Mouse (Mus musculus): Measurements from ENCODE around the gene Ano6.
A peak's percentile ranks its signal among the peaks of the same experiment; 100 is the strongest.

The Ano6 gene

DNA sequence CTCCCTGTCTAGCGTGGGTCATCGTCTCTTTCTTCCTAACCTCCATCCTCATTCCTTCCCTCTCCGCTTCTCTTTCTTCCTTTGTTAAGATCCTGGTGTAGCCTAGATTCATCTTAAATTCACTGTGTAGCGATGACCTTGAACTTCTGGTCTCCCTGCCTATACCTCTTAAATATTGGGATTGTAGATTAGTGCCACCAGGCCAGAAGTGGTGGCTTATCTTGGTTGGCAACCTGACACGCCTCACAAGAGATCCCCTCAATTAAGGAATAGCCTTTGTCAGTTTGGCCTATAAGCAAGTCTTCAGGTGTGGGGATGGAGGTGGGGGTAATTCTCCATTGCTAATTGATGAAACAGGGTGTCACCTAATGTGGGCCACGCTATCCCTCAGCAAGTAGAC lies 107.8 kb downstream of the Ano6 start:
- DNase-seq: no peak

DNA sequence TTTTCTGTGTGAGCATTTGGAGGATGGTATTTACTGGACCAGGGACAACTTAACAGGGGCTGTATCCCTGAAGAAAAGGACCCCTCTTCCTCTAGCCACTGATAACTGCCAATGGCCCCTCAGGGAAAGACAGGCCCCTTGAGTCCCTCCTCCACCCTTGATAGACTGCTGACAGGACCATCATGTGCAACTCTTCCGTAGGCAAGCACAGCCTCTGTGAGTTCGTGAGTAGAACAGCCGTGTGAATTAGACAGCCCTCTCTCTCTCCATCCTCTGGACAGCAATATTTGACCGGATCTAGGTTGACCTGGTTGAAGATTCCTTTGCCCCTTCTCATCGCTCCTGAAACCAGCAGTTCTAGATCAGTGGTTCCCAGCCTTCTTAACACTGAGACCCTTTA lies 111.8 kb downstream of the Ano6 start:
- no peak for DNase-seq

DNA sequence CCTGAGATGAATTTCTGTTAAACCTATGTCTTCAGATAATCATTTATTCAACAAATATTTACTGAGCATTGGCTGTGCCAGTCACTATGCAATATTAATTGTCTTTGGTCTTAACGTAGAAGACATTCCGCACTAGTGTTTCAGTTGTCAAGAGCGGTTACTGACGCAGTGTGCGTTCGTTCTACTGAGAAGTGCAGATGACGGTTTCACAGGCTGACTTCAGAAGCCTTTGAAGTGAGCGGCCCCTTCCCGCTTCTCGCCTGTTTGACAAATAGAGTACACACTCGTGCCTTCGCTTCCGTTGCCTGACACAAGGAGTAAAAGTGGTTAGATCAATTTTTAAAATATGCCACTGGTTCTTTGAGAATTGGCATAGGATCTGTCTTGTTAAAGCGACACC lies 113.6 kb downstream of the Ano6 start:
- DNase-seq: no peak

DNA sequence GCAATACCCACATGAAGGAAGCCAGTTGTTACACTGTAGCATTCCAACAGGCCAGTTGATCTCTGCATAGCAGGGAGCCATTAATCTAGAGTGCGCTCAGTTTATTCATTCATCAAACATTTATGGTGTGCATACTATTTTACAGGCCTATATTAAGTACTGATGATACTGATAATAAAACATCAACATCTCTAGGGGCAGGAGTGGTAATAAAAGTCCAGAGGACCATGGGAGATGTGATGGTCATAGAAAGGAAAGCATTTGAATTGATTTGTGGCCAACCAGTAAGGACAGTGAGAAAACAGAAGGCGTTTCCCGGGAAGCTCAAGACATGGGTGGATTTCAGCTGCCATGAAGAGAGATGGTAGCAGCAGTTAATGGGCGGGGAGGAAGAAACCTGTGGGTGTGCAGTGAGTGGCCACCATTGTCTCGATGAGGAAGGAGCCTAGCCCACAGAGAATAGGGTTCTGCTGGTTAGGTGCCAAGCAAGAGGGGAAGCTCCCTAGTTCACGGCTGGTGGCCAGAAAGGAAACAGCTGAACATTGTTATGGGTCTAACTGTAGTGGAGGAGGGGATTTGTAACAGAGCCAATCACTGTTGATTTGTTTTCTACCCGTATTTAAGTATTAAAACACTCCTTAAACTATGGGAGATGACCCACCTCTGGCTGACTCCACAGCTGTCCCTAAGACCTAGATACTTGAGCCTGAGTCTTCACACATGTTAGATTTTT lies 115.5 kb downstream of the Ano6 start:
- no peak for DNase-seq

DNA sequence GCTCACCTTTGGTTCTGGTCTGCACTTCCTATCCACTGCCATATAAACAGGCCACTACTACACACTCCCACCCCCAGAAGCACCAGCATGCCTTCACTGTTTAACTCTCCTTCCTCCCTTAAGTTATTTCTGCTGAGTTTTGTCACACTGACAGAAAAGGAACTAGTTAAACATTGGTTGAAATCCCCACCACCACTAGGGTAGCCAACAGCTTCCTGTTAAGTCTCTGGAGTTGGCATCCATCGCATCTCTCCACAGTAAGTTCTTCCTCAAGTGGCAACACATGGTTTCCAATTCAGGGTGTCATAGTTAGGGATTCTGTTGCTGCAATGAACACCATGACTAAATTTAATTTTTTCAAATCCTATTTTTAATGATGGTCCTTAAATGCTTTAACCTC lies 116.2 kb downstream of the Ano6 start:
- DNase-seq: no peak

DNA sequence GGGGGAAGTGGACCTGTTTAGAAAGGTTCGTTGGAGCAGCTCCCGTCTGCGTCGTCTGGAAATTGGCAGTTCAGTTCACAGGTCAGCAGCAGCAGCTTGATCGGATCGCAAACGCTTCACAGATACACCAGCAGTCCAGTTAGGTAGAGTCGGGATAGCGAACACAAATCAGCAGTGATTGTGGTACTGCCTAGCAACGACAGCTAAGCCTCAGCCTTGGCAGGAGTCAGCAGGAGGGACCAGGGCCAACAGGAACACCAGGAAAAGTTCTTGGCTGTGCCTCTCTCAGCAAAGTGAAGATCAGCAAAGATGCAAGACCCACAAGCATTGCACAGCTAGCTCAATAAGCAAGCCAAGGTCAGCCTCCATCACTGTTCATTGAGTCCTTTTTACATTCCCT lies 116.7 kb downstream of the Ano6 start:
- peak; percentile 5 to 6 for DNase-seq

DNA sequence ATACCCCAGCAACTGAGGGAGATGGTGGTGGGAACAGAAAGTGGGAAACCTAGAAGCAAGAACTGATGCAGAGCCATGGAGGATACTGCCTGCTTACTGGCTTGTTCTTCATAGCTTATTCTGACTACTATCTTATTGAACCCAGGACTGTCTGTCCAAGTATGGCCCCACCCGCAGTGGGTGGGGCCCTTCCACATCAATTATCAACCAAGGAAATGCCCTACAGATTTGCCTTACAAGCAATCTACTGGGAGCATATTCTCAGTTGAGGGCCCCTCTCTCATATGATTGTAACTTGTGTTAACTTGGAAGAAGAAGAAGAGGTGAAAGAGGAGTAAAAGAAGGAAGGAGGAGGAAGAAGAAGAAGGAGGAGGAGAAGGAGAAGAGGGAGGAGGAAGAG lies 117.3 kb downstream of the Ano6 start:
- no peak for DNase-seq

DNA sequence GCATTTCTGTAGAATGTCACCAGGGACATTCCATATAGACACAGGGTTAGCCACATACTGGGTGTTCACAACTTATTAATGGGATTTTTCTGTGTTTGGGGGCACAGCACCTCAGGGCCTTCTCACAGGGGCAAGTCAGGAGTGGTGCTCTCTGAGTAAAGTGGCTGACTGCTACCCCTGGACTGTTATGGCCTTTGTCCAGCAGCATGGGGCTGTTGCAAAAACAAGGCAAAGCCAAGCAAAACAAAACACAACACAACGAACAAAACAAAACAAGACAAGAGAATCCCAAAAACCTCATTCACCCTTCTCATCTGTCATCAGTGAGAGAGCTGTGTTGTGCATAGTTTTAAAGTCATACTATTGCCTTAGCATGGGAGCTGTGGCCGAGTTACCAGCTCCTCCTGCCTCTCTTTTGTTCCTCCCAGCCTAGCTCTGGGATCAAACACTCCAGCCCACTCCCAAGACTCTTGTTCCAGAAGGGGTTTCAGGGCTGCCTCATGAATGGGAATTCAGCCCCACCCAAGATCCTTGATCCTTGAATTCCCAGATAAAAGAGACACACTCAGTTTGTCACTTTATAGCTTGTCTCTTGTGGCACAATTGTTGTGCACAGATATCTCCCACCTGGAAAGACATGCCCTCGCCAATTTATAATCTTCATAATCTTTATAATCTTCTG lies 119.6 kb downstream of the Ano6 start:
- no peak for DNase-seq

DNA sequence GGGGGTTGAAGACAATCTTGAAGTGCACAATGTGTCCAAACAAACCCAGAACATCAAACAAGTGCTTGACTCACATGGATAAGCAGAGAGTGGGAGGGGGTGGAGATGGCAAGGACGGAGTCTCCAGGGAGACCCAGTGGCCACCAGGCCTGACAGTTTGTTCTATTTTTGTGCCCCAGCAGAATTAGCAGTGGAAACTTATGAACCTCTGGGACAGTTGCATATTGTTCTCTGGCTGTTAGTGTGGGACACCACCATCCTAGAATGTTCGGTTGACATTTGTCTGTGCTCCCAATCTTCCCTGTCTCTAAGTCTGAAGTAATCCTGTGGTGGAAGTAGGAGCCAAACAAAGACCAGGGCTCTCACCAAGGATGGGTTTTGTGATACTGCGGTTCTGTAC lies 124.3 kb downstream of the Ano6 start:
- no peak for DNase-seq

DNA sequence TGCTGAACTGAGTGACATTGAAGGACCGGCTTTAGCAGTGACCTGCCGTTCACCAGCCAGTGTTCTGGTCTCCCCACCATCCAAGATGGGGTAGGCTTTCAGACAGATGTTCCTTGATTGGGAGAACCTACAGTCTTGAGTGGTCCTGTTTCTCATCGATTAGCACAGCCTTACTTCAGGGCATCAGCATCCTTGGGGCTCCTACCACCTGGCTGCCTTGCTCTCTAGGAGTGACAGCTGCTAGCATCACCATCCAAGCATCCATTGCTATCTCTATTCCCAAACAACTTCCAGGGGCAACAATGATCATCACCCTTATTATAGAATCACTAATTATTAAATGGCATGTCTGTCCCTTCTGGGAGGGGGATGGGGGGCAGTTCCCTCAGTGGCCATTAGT lies 124.8 kb downstream of the Ano6 start:
- no peak for DNase-seq

DNA sequence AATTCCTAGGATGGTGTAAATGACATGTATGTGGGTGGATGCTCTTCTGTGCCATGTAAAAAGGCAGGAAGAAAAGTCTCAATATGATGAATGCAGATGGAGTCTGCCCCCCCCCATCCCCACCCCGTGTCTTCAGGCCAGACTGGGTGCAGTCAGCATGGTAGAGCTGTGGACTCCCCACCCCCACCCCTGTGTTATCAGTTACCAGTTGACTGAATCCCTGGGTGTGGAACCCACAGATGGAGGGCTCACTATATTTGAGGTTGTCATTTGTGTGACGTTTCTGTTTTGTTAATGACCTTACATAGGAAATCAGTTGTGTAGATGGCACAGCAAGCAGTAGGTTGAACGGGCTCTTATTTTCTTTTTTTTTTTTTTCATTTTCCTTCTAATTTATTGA lies 126.7 kb downstream of the Ano6 start:
- no peak for DNase-seq

DNA sequence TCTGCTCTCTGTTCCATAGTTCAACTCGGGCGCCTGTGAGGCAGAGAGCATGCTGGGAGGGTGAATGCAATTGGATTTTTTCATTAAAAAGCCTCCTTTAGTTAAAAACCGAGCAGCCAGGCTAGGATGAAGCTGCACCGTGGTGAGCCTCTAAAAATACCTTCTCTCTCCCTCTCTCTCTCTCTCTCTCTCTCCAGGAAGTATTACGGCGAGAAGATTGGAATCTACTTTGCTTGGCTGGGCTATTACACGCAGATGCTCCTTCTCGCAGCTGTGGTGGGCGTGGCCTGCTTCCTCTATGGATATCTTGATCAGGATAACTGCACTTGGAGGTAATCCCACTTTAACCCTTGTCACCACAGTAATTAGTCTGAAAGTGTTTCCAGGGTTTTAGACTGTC lies 129.4 kb downstream of the Ano6 start:
- no peak for DNase-seq

DNA sequence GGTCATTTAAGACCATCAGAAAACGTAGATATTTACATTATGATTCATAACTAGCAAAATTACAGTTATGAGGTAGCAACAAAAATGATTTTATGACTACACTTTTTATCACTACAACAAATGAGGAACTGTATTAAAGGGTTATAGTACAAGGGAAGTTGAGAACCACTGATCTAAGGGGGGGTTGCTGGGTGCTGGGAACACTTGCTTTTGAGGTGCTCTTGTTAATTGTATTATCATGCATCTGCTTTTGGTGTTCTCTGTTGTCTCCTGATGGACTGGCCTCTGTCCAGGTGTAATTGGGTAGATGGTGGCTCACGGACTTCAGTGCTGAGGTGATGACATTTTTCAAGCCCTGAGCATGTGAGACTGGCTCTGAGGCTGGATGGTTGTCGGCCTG lies 130.4 kb downstream of the Ano6 start:
- DNase-seq: no peak

DNA sequence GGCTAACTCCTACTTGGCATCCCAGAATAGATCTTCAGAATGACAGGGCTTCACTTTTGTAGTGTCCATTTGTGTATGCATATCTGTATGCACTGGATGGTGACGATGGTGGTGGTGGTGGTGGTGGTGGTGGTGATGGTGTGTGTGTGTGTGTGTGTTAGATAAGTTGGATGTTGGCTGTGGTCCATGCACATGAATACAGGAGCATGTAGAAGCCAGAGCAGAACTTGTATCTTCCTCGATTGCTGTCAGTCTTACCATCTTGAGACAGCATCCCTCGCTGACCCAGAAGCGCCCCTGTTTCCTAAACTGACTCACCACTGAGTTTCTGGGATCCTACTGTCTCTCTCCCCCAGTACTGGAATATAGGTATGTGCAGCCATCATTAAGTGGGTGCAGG lies 131.0 kb downstream of the Ano6 start:
- DNase-seq: no peak

DNA sequence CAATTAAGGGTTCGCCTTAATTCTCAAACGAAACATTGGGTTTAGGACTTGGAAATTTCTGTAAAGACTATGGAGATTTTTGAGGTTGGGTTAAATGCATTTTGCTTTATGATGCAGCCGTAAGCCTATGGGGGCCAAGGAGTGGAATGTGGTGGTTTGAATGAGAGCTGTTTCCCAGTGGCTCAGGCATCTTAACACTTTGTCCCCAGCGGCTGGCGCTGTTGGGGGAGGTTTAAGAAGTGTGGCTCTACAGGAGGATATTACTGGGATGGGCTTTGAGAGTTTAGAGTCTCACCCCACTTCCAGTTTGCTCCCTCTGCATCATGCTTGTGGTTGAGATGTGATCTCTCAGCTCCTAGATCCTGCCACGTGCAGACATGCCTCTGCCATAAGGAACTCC lies 131.9 kb downstream of the Ano6 start:
- no peak for DNase-seq

DNA sequence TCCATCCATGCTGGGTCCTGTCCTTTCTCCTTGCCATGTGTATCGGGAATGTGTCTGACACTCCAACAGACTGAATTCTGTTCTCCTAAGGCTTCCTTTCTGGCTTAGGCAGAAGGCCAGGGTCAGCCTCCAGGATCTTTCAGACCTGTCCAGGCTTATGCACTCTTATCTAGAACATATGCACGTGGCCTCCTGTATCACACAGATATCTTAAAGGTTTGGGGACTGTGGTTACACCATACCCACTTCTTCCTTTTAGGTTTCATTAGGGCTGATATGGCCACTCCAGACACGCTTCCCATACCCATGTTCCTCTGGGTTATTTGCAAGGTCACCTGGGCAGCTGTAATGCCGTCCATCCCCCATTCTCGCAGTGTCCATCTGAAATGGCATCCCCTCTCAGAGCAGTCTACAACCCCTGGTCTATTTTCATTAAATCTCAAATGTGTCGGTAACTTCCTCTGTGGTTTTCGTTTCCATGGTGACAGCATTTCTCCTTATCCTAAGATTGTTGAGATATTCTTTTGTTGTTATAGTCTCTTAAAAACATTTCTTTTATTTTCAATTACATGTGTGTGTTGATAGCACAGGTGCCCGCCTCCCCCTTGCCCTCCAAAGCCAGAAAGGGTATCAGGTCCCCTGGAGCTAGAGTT lies 134.8 kb downstream of the Ano6 start:
- DNase-seq: no peak

DNA sequence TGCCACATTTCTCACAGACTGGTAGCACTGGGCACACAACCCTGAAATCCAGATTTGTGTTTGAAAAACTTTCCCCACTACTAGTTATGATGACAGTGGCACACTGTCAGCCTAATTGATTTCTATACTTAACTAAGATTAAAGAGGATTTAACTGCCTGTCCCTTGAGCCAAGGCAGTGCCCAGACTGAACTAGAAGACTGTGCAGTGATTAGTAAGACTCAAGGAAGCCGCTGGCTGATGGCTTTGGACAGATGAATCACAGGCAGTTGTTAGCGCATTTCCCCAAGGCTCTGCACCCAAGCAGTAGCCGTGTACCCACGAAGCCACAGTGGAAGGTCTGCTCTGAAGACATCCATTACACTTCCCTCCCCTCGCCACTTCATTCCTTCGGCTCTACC lies 138.4 kb downstream of the Ano6 start:
- no peak for DNase-seq

DNA sequence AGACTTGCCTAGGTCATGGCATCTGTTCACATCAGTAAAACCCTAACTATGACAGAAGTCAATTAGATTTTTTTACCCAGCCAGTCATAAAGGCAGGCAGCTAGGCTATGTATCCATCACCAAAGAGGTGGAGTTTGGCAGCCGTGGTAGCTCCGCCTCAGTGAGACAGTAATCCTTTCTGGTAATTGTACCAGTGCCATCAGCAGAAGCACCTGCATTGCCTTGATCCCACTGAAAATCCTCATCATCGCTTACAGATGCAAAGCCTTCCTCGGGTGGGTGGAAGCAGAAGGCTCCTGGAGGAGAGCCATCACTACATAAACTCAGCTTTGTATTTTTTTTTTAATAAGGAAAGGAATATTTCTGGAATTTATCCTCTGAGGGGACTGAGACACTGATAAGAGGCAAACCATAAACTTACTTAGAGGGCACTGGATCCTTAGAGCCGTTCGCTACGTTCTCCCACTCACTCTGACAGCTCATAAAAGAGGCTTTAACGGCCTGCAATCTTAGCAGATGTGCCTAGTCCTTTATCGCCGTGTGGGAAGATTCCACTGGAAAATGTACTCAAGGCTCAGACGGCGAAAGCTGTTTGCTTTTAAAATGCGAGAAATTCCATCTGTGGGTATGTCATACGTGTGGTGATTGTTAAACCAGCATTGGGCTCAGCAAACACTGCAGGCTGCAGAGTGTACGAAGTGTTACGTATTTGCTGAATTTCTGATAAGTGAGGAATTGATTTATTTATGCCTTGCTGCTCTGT lies 140.6 kb downstream of the Ano6 start:
- no peak for DNase-seq

DNA sequence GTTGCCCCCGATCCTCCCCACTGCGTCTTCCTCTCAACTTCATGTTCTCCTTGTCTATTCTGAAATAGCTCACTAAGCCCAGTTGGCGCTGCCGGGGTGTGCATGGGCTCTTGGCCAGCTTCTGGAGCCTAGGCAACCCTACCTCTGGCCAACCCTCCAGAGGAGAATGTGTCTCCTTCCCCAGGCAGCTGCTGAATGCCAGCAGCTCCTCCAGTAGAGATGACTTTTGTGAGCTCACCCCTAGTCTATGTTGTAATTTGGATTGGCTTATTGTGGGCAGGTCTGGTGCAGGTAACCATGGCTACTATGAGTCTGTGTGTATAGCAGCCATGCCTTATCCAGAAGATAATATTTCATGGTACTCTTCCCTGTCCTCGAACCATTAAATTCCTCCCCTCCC lies 141.7 kb downstream of the Ano6 start:
- DNase-seq: peak; percentile 15 to 17

DNA sequence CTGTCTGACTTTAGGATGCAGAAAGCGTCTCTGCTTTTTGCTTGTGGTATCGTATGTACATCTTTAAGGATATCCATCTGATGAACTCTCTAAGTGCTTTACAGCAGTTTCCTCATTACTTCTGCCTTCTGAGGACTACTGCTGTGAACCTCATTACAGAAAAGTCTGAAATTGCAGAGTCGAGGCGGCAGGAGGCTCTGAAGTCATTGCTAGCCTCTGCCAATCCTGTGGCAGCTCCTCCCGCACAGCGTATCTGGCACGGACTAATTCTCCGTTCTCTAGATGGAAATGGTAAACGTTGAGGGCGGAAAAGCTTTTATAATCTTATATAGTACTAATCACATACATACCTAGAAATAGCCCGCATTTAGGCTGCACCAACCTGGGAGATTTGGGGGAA lies 144.5 kb downstream of the Ano6 start:
- peak; percentile 14 to 15 for DNase-seq

DNA sequence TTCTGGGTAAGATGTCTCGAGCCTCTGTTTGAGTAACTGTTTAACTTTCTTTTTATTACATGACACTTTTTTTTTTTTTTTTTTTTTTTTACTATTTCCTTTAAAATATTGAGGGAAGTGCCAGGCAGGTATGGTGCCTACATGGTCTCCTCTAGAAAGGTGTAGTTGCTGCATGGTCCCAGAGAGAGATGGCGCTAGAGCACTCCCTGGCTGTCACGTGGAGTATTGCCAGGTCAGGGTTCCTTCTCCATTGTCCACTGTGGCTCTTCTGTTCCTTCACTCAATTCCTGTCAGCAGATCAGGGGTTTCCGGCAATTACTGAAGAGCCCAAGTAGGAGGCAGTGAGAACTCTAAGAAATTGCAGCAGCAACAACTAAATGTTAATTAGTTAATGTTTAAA lies 152.8 kb downstream of the Ano6 start:
- DNase-seq: no peak

DNA sequence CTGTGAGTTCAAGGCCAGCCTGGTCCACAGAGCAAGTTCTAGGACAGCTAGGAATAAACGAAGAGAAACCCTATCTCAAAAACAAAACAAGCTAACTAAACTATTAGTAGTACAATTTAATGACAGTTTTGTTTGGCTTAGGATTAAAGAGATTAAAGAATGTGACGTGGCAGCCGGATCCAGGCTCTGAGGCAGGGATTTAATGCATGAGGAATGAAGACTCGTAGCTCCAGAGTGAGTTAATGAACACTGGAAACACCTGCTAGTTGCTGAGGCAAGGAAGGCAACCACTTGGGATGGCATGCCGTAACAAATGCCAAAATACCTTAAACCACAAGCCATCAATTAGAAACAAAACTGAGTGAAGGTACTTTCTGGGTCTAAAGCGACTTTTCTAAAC lies 153.7 kb downstream of the Ano6 start:
- no peak for DNase-seq

DNA sequence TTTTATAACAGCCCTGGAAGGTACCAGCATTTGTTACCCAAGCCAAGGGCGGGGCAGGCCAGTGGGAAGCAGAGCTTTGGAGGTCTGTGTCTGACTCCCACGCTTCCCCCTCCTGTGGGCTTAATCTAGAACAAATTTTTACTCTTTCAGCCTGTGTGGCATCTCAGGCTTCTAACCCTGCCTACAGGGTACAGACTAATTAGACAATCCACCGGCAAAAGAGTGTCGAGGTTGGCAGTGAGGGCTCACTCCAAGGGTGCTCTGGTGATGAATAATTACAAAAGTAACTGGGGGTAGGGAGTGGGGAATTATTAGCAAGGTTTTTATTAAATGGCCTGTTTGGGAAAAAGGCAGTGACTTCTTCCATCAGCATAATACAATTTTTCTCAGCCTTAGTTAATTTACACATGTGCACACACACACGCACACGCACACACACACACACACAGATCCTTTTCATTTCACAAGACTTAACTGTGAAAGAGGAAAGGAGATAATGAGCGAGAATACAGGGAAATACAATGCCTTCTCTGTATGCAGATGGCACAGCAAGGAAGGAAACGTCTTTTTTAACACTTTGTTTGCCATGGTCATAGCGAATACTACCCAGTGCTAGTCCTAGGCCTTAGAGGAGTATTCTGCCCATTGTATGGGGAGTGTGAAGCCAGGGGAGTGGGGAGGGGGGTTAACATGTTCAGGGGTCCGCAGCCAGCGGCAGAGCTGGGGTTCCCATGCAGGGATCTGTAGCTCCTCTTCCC lies 155.5 kb downstream of the Ano6 start:
- no peak for DNase-seq

Data from cerebellum, adult 18-20 months (tissue).